Mouse (Mus musculus): Measurements from ENCODE around the gene Vma21.

DNA sequence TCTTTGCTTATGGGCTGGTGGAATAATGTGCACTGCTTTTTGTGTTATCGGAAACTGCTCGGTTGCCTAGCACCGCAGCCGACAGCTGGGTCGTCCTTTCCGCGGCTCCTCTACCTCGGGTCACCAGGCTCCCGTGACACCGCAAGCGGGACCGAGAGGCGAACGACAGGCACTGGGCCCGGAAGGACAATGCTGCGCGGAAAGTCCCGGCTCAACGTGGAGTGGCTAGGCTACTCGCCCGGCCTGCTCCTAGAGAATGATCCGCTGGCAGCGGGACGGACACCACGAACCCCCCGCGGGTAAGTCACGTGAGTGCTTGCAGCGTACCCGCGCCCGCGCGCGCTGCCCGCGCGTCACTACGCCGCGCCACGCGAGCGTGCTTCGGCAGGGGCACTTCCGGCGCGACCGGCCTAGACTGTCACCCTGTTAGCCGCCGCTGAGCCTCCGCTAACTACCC is 705 bp downstream of the Vma21 start:
- no peak for TF ChIP-seq CTCF (IDR thresholded peaks at IDR 0.05; ENCODE audit: control insufficient read depth, insufficient read depth, insufficient read length)
- TF ChIP-seq FOSL1 (IDR thresholded peaks at IDR 0.05; ENCODE audit: insufficient read depth, low read length, poor library complexity, severe bottlenecking) = no peak
- peak; percentile 5 for TF ChIP-seq MYOD1 (IDR thresholded peaks at IDR 0.05; ENCODE audit: control insufficient read depth, insufficient read length, low read depth)
- TF ChIP-seq MYOG (IDR thresholded peaks at IDR 0.05; ENCODE audit: control insufficient read depth, extremely low read depth, insufficient read length) = no peak
- peak; percentile 47 for TF ChIP-seq MAX (IDR thresholded peaks at IDR 0.05)
- no peak for TF ChIP-seq CEBPB (IDR thresholded peaks at IDR 0.05; ENCODE audit: low read depth)
- peak; percentile 77 for TF ChIP-seq USF1 (IDR thresholded peaks at IDR 0.05; ENCODE audit: low read depth)
